Mouse (Mus musculus): ENCODE data around the gene Pusl1.

GRCm38 (mm10) chr4:155851951-155852411 is 39.6 kb downstream of the Pusl1 start:
- TF ChIP-seq CTCF (IDR thresholded peaks at IDR 0.05) (no peak), EP300 (IDR thresholded peaks at IDR 0.05; ENCODE audit: insufficient read depth, low read depth, low read length) (no peak), POLR2A (IDR thresholded peaks at IDR 0.05; ENCODE audit: insufficient read depth, low read depth, low read length) (no peak)
